Mouse (Mus musculus): ENCODE results near the gene Klhl6.
"Not testable (repeated sequence)": the region's sequence is repeated elsewhere in the genome, so short reads cannot be mapped to it uniquely, and the experiment has no call there.

The Klhl6 gene

DNA sequence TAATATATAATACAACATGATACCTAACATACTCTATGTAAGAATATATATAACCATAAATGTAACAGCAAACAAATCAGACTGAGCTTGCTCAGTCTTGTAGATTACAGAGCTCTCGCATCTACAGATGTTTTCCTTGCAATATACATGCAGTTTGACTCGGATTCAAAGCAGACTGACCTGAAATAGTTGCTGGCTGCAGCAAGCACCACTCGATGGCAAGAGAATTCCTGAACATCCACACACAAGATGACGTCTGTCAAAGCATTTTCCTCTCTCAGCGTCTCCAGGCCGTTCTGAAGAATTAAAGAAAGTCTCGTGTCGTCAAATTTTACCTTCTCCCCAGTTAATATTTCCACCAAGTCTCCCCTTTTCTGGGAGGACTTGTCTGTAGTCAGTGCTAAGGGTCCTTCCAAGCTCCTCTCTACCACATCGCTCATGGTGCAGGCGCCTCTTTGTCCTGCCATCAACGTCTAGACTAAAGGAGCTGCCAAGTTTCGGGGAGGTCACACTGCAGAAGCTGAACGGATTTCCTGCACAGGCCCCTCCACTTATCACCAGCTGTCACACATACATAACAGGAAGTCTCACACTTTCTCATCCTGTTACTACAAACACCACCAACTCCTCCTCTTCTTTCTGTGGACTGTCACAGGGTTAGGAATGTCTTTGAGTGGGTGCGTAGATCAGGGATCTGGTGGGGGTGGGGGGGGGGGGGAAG, at the start of gene Klhl6:
Gene Klhl6, minus strand, starts transcription at position 501 of the 721 bp plus-strand sequence.
- peak; percentile 14 for DNase-seq

DNA sequence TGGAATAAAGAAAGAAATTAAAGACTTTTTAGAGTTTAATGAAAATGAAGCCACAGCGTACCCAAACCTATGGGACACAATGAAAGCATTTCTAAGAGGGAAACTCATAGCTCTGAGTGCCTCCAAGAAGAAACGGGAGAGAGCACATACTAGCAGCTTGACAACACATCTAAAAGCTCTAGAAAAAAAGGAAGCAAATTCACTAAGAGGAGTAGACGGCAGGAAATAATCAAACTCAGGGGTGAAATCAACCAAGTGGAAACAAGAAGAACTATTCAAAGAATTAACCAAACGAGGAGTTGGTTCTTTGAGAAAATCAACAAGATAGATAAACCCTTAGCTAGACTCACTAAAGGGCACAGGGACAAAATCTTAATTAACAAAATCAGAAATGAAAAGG, 44.4 kb upstream of the Klhl6 start:
- DNase-seq: not testable (repeated sequence)

GRCm38 (mm10) chr16:20022821-20023220, 40.0 kb upstream of the Klhl6 start:
- DNase-seq: no peak

DNA sequence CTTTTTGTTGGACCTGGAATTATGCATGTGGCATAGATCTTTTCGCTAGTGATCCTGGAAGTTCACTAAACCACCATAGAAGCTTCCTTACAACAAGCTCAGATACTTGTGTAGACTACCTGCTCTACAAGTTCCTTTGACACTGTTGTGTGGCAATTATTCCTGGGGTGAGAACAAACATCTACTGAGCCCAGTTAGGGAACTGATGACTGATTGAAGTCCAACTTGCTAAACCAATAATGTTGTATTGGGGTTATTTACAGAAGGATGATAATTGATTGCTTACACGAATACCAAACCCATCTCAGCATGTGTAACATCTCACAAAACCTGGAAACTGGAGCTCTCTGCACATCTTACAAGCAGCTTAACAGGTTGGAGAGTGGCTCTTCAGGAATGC, 39.0 kb upstream of the Klhl6 start:
- DNase-seq: no peak

- no peak for DNase-seq
Observed at GRCm38 (mm10) chr16:20012647-20013046, 29.8 kb upstream of the Klhl6 start.

DNA sequence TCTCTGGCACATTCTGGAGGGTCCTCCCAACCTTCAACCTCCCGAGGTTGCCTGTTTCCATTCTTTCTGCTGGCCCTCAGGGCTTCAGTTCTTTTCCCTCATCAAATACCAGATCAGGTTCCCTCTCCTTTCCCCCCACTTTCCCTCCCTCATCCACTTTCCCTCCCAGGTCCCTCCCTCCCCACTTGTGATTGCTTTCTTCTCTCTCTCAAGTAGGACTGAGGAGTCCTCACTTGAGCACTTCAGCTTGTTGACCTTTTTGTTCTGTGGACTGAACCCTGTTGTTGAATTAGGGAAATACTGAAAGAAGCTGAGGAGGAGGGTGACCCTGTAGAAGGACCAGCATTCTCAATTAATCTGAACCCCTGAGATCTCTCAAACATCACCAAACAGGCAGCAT, 23.2 kb upstream of the Klhl6 start:
- no peak for DNase-seq

DNA sequence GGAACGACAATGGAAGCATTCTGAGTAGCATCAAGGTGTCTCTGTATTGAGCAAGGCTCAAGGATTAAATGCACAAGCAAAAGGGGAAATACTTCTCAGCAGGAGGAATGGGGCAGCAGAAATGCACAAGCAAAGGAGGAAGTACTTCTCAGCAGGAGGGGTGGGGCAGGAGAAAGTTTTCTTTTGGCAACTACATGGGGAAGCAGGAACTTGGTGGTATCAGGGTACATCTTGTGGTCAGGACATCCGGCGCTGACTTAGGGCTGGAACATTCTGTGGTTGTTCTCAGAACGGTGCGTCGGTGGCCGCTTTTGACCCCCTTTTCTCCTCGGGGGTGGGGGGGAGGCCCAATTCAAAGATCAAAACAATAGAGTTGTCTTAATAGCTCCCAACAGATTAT, 17.4 kb upstream of the Klhl6 start:
- DNase-seq: not testable (repeated sequence)

GRCm38 (mm10) chr16:19997616-19998015, 14.8 kb upstream of the Klhl6 start:
- no peak for DNase-seq

DNA sequence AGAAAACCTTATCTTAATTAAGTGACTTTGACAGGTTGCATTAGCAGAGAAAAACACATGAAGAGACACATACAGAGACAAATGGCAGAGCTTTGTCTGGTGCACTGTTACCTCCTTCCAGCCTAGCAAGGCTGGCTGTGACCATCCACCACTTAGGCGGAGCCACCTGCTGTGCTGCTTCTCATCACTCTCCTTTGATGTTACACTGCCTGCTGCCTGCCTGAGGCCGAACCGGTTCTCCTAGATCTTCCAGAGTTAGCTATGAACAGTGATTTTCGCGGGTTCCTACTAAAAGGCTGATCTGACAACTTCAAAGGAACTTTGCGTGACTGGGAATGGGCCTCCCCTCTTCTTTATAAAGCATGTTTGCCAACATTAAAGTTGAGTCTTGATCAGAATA, 14.1 kb upstream of the Klhl6 start:
- DNase-seq: not testable (repeated sequence)

DNA sequence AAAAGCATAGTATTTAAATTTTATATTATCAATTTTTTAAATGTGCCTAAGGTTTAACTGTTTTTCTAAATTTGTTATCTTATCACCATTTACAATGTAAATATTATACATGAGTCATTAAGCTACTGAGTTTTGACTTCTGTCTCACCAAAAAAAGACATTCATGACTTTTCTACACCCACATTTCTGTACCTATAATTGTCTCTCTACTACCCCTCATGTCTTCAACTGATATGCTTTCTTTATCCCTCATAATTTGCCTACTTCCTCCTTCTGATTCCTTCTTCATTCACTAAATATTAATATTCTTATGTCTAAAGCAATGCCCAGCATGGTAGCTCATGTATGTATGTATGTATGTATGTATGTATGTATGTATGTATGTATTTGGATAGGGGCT, 13.0 kb upstream of the Klhl6 start:
- no peak for DNase-seq

- no peak for DNase-seq
Observed at GRCm38 (mm10) chr16:19993278-19993677, 10.4 kb upstream of the Klhl6 start.

GRCm38 (mm10) chr16:19990536-19990935, 7.7 kb upstream of the Klhl6 start:
- no peak for DNase-seq

DNA sequence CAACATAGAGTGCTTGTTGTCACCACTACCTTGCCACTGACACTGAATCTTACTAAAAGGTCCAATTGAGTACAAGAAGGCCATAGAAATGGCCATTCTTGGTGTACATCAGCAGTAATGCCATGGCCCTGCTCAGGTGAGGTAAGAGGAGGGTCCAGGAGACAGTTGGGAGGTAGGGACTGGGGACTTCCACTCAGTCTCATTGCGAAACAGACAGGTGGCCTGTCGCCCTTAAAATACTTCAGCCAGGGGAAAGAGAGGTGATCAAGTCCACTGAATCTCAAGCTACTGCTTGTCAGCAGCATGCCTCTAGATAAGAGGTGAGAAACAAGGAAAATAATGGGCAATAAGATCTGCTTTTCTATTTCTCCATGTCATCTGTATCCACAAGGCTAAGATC, 4.8 kb upstream of the Klhl6 start:
- DNase-seq: no peak

- DNase-seq: no peak
Observed at GRCm38 (mm10) chr16:19984884-19985643, 2.2 kb upstream of the Klhl6 start.

- no peak for DNase-seq
Observed at GRCm38 (mm10) chr16:19983559-19983958, 722 bp upstream of the Klhl6 start.

DNA sequence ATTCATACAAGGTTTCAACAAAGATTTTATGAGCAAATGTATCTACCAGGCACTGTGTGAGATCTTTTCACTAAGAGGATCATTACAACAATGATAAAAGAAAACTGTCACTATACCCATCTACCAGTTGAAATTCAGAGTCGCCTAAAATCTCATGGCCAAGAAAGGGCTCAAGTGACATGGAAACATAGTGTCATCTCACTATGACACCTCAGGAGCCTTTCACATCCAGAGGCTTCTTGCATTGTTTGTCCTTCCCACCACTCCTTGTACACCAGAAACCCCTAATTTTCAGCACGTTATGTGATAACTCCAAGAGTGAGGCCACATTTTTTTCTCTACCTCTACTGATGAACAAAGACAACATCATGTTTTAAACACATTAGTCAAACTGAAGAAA, 1.2 kb downstream of the Klhl6 start:
- no peak for DNase-seq

DNA sequence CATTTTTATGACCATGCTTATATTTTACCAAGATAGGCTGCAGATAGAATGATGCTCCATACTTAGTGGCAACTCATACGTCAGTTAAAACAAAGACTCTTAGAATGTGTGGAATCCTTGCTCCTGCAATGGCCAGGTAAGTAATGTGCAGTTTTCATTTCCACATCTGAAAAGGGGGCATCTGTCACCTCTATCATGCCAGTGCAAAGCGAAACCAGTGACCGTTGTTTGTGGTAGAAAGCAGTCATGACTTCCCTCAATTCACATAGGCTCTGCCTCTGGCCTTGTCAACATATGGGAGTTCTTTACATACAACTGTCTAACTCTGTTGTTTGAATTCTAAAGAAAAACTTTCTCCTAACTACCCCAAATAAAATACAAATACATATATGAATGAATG, 1.8 kb downstream of the Klhl6 start:
- no peak for DNase-seq

DNA sequence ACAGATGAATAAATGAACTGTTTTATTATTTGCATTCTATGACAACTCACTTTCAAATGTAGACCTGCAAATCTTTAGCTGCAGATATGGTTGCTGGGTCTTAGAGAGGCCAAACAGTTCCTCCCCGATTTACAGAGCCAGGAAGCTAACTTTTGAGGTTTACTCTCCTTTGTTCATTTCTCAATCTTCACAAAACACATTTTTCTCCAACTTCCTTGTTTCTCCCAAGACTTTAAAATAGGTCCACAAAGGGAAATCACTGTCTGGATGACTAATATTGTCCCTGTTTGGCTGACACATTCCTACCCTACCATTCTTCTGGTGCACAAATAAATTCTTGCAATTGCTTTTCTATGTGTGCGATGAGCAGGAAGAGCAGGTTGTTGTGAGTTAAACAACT, 3.1 kb downstream of the Klhl6 start:
- no peak for DNase-seq

- DNase-seq: no peak
Observed at GRCm38 (mm10) chr16:19977282-19977681, 5.6 kb downstream of the Klhl6 start.

DNA sequence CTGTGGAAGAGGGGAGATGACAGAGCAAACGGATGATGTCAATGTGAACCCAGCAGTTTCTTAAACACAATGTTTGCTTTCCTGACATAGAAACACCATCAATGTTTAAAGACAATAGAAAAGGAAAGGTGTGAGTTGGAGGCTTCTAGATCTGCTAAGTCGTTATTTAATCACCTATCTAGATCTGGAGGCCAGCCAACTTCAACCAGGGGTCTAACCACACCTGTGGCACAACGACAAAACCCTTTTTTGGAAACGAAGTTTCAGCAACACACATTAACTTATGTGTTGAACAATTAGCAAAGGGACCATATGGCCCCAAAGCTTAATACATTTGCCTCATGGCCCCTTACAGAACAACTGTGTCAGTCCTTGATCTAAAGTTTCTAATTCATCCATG, 6.0 kb downstream of the Klhl6 start:
- DNase-seq: no peak

DNA sequence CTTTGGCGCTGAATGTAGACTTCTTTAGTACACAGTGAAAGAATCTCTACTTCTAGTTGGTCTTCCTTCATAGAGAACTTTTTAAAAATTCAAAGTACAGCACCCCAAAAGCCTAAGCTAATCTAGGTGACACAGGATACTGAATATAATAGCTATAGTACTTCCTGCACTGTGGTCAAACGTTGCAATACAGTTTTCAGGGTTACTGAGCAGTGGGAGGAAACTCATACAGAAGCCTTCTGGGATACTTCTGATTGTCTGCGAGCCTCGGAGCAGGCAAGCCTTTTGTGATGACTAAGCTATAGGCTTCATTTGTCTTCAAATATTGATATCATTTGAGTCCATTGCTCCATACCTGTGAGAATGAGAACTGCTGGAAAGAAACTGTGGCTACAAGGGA, 7.4 kb downstream of the Klhl6 start:
- no peak for DNase-seq

DNA sequence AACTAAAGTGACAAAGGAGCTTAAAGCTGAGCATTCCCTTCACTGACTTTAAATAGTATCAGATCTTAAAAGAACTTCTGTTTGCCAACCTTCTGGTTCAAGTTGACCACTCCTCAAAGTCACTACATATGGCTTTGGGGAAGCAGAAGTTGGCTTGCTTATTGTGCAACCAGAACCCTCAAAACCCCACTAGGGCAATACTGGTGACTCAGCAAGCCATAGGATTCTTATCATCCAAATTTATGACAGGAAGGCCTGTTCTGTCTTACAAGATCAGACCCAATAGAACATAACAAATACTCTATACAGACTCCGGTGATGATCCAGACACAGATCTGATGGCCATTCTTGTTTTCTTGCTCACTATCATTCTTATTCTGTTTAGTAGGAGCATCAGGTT, 9.4 kb downstream of the Klhl6 start:
- no peak for DNase-seq

DNA sequence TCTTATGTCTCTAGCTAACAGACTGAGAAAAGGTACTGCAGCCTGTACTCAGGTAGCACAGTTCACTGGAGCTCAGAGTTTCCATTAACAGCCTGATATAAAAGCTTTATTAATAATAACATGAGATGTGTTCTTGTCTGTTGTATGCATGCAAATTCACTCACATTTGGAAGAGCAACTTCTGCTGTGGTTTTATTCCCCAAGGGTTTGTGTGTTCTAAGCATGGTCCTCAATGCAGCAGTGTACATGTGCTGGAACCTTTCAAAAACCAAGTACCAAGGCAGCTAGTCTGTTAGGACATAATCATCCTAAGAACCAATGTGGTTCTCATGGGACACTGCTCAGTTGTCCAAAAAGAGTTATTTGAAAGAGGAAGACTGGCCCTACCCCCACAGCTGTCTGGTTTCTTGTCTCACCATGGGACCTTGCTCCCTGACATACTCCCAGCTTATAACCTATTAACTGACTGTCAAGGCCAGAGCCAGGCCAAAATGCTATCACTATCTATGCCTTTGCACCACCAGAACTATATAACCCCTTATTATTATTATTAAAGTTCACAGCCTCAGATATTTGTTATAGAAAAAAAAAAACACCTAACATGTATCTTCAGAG, 10.0 kb downstream of the Klhl6 start:
- no peak for DNase-seq

DNA sequence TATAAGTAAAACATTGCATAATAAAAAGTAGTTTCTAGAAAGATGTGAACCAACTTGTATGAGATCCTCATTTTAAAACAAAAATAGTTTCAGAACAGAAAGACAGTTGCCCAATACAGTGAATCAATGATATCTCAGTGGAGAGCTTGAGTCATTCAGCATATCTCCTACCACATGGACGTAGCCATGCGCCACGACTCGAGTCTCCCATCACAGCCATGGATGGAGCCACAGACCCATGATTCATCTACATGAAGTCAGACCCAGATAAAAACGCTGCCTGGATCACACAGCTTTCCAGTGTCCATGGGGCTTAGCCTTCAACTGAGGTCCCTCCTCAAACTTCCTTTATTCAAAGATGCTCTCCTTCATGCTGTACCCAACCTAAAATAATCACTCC, 13.3 kb downstream of the Klhl6 start:
- DNase-seq: no peak

Data from embryo, embryonic 11 days (tissue).